Mouse (Mus musculus) ES-E14 (cell line): ENCODE data around the gene Rab7.

ENCODE experiments used
- CHD2 ChIP-seq: IDR thresholded peaks from 2 replicates; pipeline ENCODE4 v1.6.1; 2014; ENCODE audit warnings: mild to moderate bottlenecking, low read depth, low read length, inconsistent platforms
- HCFC1 ChIP-seq: IDR thresholded peaks from 2 replicates; pipeline ENCODE4 v1.6.1; 2012; ENCODE audit warnings: low read length, inconsistent platforms, borderline replicate concordance; ENCODE audit not compliant: insufficient read depth
- MAFK ChIP-seq: IDR thresholded peaks from 2 replicates; pipeline ENCODE4 v1.6.1; 2014; ENCODE audit warnings: mild to moderate bottlenecking, low read depth, low read length, inconsistent platforms; ENCODE audit not compliant: insufficient read depth
- ZC3H11A ChIP-seq: IDR thresholded peaks from 2 replicates; pipeline ENCODE4 v1.6.1; 2012; ENCODE audit warnings: low read depth, mild to moderate bottlenecking, inconsistent platforms, low read length, borderline replicate concordance
- ZNF384 ChIP-seq: IDR thresholded peaks from 2 replicates; pipeline ENCODE4 v1.6.1; 2012; ENCODE audit warnings: low read depth, low read length, inconsistent platforms

GRCm38 (mm10) chr6:87991216-87991615 lies 53.9 kb downstream of the Rab7 start:
- TF ChIP-seq ZC3H11A, result no peak
- TF ChIP-seq CHD2, result no peak
- TF ChIP-seq MAFK, result no peak
- no peak for TF ChIP-seq HCFC1
- TF ChIP-seq ZNF384, result no peak
